13 mouse cellular contexts compared by ENCODE assay signal in genomic region chr6:99884755-99885154, GRCm38 (mm10).
DNase-seq lines count a peak whose midpoint lies in the region; ATAC-seq lines count a peak whose summit lies in the region.
"Had no signal": no experiment of that assay in that cellular context is flagged by ENCODE, and none has a peak within 500 bp of the region (broad histone marks: within the 10 kb centered on the region; RNA-seq: fewer than 3 reads in every experiment).

No protein-coding gene starts in this region.

- no peak overlapping the region for H3K27ac ChIP-seq in hindbrain, embryonic 10.5 days
- H3K27ac ChIP-seq in hindbrain, embryonic 16.5 days (ENCODE audit: low read depth, low read length): no peak overlapping the region
- H3K27ac ChIP-seq in hindbrain, embryonic 13.5 days: no peak overlapping the region
- H3K27ac ChIP-seq: forebrain, embryonic 12.5 days; heart, adult 2 months; liver, embryonic 13.5 days had no signal

- peak; percentile 49 for DNase-seq in hindbrain, embryonic 10.5 days (ENCODE audit: low spot score)
- peak; percentile 67 for DNase-seq in embryo, embryonic 10.5 days (ENCODE audit: low spot score)
- peak; percentile 47 for DNase-seq in fibroblast of lung, adult 2 months (ENCODE audit: low read depth)
- DNase-seq in retina, embryonic 14.5 days (ENCODE audit: low spot score): peak; percentile 41
- DNase-seq in cerebellum, adult 9-10 months: no peak
- DNase-seq: cerebellum, postnatal 10 days; heart, adult 2 months; liver, embryonic 13.5 days; lung, postnatal 14 days had no signal

- ATAC-seq in hindbrain, embryonic 16.5 days: no peak
- no peak for ATAC-seq in hindbrain, embryonic 13.5 days (ENCODE audit: low FRiP score)
- ATAC-seq: inflammation-experienced regulatory T-cells, adult 6 months had no signal

- peaks cover 18% of the 10 kb centered on the region for H3K4me1 ChIP-seq in hindbrain, embryonic 10.5 days (replicated peaks)
- no peaks in the 10 kb centered on the region; the same call in 1 of the 2 replicates for H3K4me1 ChIP-seq in hindbrain, embryonic 16.5 days (ENCODE audit: control insufficient read depth, insufficient read depth, low read depth, low read length)
- H3K4me1 ChIP-seq in hindbrain, embryonic 13.5 days (replicated peaks): peaks cover 12% of the 10 kb centered on the region
- H3K4me1 ChIP-seq: liver, embryonic 13.5 days had no signal

- H3K9ac ChIP-seq in hindbrain, embryonic 16.5 days (ENCODE audit: low read depth, low read length): no peak overlapping the region
- no peak overlapping the region for H3K9ac ChIP-seq in hindbrain, embryonic 13.5 days
- H3K9ac ChIP-seq: forebrain, embryonic 12.5 days; liver, embryonic 13.5 days had no signal

- no peak overlapping the region for H3K4me2 ChIP-seq in hindbrain, embryonic 16.5 days (ENCODE audit: low read length)
- no peak overlapping the region for H3K4me2 ChIP-seq in hindbrain, embryonic 13.5 days
- H3K4me2 ChIP-seq: forebrain, embryonic 12.5 days; liver, embryonic 13.5 days had no signal

- H3K9me3 ChIP-seq in hindbrain, embryonic 10.5 days: no peaks in the 10 kb centered on the region
- H3K9me3 ChIP-seq in hindbrain, embryonic 16.5 days (ENCODE audit: control insufficient read depth, low read length): no peaks in the 10 kb centered on the region
- no peaks in the 10 kb centered on the region for H3K9me3 ChIP-seq in hindbrain, embryonic 13.5 days
- H3K9me3 ChIP-seq: forebrain, embryonic 12.5 days; liver, embryonic 13.5 days had no signal

- 8% methylated on average over 7 of the region's 7 CpGs for WGBS in hindbrain, embryonic 10.5 days
- WGBS in hindbrain, embryonic 16.5 days: 23% methylated on average over 7 of the region's 7 CpGs
- WGBS in hindbrain, embryonic 13.5 days: 17% methylated on average over 7 of the region's 7 CpGs

- no peak overlapping the region for H3K4me3 ChIP-seq in hindbrain, embryonic 10.5 days
- H3K4me3 ChIP-seq in hindbrain, embryonic 16.5 days (ENCODE audit: low read length): no peak overlapping the region
- H3K4me3 ChIP-seq in hindbrain, embryonic 13.5 days: no peak overlapping the region
- H3K4me3 ChIP-seq: forebrain, embryonic 12.5 days; heart, adult 2 months; liver, embryonic 13.5 days had no signal

- peaks cover 78% of the 10 kb centered on the region for H3K27me3 ChIP-seq in hindbrain, embryonic 10.5 days (ENCODE audit: insufficient read depth, poor library complexity, severe bottlenecking)
- peaks cover 4% of the 10 kb centered on the region for H3K27me3 ChIP-seq in hindbrain, embryonic 16.5 days (replicated peaks; ENCODE audit: control insufficient read depth, insufficient read depth, low read length)
- peaks cover 17% of the 10 kb centered on the region; the same call in 1 of the 2 replicates for H3K27me3 ChIP-seq in hindbrain, embryonic 13.5 days

- no peaks in the 10 kb centered on the region for H3K36me3 ChIP-seq in hindbrain, embryonic 10.5 days
- no peaks in the 10 kb centered on the region for H3K36me3 ChIP-seq in hindbrain, embryonic 16.5 days (ENCODE audit: control insufficient read depth, insufficient read depth, low read length)
- no peaks in the 10 kb centered on the region for H3K36me3 ChIP-seq in hindbrain, embryonic 13.5 days
- H3K36me3 ChIP-seq: forebrain, embryonic 12.5 days; liver, embryonic 13.5 days had no signal
